Mouse (Mus musculus) myocyte (in vitro differentiated cells): ENCODE results near the gene Hmx1.

ENCODE experiments used
- E2F4 ChIP-seq: IDR thresholded peaks from one replicate; pipeline ENCODE4 v1.6.1; 2011; ENCODE audit warnings: mild to moderate bottlenecking, control low read depth, moderate library complexity; ENCODE audit not compliant: insufficient read depth
- MAX ChIP-seq: IDR thresholded peaks from one replicate; pipeline ENCODE4 v1.6.1; 2011; ENCODE audit warnings: low read depth, mild to moderate bottlenecking, control low read depth
- MYOD1 ChIP-seq, 3 experiments: IDR thresholded peaks; one replicate each; pipeline ENCODE4 v1.6.1; 2011; ENCODE audit warnings: control low read depth in 2 of 3, low read depth in 2 of 3, mild to moderate bottlenecking in 2 of 3, moderate library complexity in 1 of 3; ENCODE audit not compliant: insufficient read length in 2 of 3, control insufficient read depth in 1 of 3
- POLR2A ChIP-seq: IDR thresholded peaks from one replicate; pipeline ENCODE4 v1.6.1; 2011; ENCODE audit warnings: low read depth, mild to moderate bottlenecking, control low read depth, moderate library complexity; ENCODE audit not compliant: insufficient read length
- POLR2AphosphoS2 ChIP-seq: IDR thresholded peaks from one replicate; pipeline ENCODE4 v1.6.1; 2011; ENCODE audit warnings: low read depth, control low read depth; ENCODE audit not compliant: insufficient read length
- SRF ChIP-seq: IDR thresholded peaks from one replicate; pipeline ENCODE4 v1.6.1; 2011; ENCODE audit warnings: low read depth; ENCODE audit not compliant: control insufficient read depth, insufficient read length
- TCF12 ChIP-seq: IDR thresholded peaks from one replicate; pipeline ENCODE4 v1.6.1; 2011; ENCODE audit warnings: mild to moderate bottlenecking, control low read depth; ENCODE audit not compliant: poor library complexity, insufficient read depth, severe bottlenecking
- USF1 ChIP-seq: IDR thresholded peaks from one replicate; pipeline ENCODE4 v1.6.1; 2011; ENCODE audit warnings: low read depth, mild to moderate bottlenecking, control low read depth, moderate library complexity

DNA sequence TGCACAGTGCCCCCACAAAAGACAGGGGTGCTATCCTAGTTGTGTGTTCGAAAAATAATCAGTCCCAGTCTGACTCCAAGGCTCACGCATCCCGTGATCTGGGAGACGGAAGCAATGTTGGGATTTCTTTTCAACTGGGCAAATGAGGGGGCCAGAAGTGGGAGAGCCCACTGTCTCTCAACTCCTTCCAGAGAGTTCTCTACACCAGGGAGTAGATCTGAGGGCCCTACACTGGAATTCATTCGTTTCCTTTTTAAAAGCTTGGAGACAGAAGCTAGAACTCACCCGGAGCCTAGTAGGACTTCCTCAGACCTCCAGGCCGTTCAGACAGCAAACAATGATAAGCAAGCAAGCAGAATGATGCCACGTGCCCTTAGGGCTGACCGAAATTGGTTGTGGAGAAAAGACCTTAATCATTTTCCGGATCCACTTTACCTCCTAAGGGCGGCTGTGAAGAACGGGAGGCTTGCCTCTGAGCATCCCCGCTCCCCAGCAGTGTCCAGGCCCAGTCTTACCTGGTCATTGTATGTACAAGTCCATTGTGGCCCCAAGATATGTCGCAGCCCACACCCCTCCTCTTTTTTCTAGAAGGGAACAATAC lies 9.5 kb downstream of the Hmx1 start:
- TF ChIP-seq SRF = no peak
- TF ChIP-seq POLR2A = no peak
- TF ChIP-seq E2F4 = no peak
- TF ChIP-seq MYOD1 (IDR thresholded peaks at IDR 0.05; ENCODE audit: control insufficient read depth in 1 of 3, insufficient read length in 2 of 3, low read depth in 2 of 3) = no peak
- no peak for TF ChIP-seq TCF12
- TF ChIP-seq USF1 = no peak
- TF ChIP-seq POLR2AphosphoS2 = no peak
- TF ChIP-seq MAX = no peak
